Mouse (Mus musculus) left cerebral cortex, postnatal 25 days (tissue): Measurements from ENCODE around the gene Gadl1. TPM values are rescaled to one million over a fixed set of nuclear protein-coding genes. Genes with fewer than 3 reads are reported as not detected.
A peak's percentile ranks its signal among the peaks of the same experiment; 100 is the strongest.

Experiments
- DNase-seq, 2 experiments: peaks; one replicate each; pipeline ENCODE4 v3.0.0; 2022; ENCODE audit warnings: low spot score in 2 of 2, mixed read lengths in 1 of 2
- intact Hi-C: fragments of 180-260 bp; cut with DNase I; formaldehyde crosslinking; loops from one replicate; pipeline ENCODE4 v1.15.1; 2025
- total RNA-seq, 2 experiments: library from RNA; stranded (reverse); gene quantifications; 2 replicates each; pipeline ENCODE4 v1.2.3; 2021

The Gadl1 gene
- total RNA-seq, 2 experiments from 2014 or later, result 0.64 TPM

DNA sequence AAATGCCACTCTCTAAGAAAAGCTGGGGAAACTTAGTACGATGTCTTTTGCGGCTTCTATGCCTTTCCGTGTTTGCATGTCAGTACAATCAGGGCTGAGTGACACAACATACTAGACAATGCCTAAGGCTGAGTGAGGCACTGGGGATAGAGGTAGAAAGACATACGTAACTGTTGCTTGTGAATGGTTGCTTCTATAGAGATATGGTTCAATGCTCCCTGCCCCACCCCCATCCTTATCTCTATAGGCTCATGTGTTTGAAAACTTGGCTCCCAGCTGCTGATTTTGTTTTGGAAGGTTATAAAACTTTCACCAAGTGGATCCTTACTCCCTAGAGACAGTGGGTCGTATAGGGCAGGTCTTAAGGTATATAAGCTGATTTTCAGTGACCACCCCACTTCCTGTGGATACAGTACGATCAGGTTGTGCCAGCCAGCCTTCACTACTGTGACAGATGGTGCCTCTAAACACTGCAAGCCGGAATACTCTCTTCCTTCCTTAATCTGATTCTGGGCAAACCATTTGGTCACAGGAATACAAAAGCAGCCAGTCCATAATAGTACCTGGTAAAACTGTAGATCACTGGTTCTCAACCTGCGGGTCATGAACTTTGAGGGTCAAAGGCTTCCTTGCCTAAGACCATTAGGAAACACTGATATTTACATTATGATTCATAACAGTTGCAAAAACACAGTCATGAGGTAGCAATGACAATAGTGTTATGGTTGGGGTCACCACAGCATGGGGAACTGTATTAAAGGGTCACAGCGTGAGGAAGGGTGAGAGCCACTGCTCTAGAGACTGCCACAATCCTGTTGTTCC is 202.1 kb downstream of the Gadl1 start:
- intact Hi-C loops, result no loop called here
- DNase-seq, result no peak

DNA sequence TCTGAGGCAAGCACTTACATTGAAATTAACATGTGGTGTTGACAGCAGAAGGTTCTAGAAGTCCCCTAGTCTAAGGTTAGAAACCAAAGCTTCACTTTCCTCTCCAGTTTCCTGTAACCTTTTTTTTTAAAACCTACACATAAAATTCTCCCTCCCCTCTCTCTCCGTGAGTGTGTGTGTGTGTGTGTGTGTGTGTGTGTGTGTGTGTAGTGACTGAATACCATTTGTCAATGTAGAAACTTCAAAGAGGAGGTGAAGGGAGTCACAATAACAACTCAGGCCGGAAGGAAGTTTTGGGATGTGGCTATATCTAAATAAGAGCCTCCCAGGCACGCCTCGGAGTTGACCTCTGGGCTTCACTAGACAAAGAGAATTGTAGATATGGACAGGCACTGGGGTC is 205.1 kb downstream of the Gadl1 start:
- intact Hi-C loops, result no loop called here
- DNase-seq, result no peak

DNA sequence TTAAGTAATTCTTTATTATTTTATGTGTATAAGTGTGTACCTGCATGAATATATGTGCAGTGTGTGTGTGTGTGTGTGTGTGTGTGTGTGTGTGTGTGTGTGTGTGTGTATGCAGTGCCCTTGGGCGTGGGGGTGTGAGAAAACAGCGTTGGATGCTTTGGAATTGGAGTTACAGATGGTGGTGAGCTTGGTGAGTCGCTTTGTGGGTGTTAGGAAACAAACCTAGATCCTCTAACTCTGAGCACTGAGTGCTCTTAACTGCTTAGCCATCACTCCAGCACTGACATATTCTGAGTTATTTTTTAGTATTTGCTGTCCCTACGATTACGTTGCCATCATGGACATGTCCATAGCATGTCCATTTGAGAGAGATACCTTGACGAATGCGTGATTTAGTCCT is 206.6 kb downstream of the Gadl1 start:
- intact Hi-C loops, result no loop called here
- DNase-seq, result peak in 1 of 2 experiments; percentile 52

DNA sequence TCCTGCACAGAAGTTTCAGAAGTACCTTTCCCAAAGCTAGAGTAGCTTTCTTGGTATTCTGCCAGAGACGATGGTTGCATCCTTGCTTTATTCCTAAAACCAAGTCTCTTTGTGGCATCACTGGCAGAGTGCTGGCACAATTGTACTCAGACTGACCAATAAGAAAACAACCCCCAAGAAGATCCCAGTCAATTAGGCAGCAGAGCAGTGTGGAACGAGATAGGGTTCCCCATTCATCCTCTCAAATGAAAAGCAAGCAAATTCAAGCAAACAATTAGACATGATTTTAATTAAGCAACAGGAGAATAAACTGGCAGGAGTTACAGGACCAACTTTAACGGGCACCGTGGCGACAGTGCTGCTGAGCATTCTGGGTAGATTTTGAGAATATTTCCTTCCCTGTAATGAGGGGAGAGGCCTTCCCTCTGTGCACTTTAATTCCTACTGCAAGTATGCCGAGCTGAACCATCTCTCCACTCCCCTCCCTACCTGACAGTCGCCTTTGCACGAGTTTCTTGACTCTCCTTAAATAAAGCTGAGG is 209.1 kb downstream of the Gadl1 start:
- DNase-seq, result no peak
- intact Hi-C loops, result no loop called here

DNA sequence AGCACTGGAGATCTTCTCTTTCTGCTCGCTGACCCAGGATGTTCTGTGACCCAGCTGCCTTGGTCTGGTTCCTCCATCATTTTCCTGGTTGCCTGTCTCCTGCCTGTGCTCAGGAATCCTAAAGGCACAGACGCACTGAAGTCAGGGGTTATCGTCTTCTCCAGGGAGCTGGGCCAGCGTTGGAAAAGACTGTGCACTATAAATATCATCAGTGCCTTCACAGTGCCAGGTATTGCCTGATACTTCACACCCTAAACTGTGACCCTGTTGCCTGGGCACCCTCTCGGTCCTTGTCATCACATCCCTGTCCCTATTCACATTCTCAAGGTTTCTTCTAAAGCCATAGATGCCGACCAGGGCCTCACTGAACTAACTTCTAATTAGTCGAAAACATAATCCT is 210.7 kb downstream of the Gadl1 start:
- intact Hi-C loops, result no loop called here

DNA sequence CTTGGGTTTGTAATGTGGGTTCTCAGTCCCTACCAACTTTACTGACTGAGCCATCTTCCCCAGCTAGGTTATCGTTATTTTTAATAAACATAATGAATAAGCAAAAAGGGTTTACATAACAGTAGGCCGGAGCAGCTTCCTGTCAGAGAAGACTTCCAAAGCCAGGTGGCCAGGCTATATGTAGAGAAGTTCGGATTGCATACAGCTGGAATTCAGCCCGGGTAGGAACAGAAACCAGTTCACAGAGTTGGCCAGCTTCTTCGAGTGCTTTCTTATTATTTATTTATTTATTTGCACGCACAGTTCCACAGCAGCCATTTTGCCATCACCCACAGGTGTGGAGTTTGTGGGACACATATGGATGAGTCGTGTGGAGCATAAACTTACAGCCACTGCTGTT is 212.2 kb downstream of the Gadl1 start:
- intact Hi-C loops, result no loop called here
- DNase-seq, result no peak

More for the DNA sequence above, 210.7 kb downstream of the Gadl1 start:
- no peak for DNase-seq

DNA sequence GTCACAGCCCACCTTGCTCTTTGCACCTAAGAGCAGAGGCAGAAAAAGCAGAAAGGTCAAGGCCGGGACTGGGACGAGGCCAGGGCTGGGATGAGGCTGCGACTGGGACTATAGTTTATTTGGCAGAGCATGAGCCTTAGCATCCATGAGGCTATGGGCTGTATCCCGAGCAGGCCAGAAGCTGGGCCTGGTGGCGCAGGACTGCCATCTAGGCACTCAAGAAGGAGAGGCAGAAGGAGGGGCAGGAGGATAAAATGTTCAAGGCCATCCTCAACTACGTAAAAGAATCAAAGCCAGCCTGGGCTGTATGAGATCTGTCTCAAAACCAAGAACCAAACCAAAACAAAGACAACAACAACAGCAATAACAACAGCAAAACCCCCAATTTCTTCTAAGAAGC is 213.3 kb downstream of the Gadl1 start:
- DNase-seq, result no peak
- intact Hi-C loops, result no loop called here

DNA sequence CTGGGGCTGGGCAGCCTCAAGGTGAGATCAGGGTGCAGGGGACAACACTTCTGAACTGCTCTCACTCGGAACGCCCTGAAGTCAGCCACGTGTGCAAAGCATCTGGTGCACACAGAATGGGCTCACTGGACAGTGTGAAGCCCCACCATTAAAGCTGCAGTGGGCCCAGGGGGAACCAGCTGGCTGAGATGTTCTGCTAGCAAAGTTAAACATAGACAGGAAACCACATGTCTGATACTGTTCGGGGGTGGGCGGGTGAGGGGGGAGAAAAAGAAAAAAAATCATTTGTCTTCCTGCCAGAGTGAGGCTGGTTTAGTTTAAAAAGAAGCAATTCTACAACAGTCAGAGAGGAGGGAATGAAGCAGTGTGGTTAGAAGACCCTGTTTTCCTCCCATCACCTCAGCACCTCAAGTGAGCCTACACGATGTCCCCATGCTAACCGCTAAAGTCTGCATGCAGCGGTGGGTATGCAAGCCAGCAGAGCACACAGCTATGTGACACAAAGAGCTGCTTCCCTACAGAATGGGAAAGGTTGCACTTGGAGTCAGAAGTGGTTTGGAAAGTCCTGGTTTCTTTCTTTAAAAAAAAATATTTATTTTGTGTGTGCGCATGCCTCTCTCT is 213.8 kb downstream of the Gadl1 start:
- intact Hi-C loops, result no loop called here
- DNase-seq, result peak; percentile 36 to 60
